Mouse (Mus musculus): ENCODE results near the gene Prmt7. TPM values are rescaled to one million over a fixed set of nuclear protein-coding genes. Genes with fewer than 3 reads are reported as not detected.
A peak's percentile ranks its signal among the peaks of the same experiment; 100 is the strongest.

Prmt7 gene
- polyA plus RNA-seq, 1 experiment from 2014 or later: 56.5 TPM

DNA sequence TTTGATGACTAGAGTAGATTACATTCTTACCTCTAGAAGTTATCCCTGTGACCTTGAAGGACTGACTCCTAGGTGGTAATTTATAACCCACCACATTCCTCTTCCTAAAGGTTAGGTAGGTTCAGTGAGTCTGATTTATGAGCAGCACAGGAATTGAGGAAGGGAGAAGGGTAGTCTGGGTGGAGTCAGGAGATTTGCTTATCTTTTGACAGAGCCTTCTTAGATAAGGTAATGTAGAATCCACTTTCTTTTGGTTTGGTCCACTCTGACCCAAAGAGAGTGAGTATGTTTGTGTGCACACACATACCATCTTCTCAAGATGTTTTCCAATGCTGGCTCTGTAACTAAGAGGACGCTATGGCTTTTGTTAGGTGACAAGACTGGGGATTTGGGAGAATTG lies 33.1 kb upstream of the Prmt7 start:
- Histone ChIP-seq H3K4me1 (ENCODE audit: control insufficient read depth, insufficient read depth, low read length) (peaks cover 8% of the 10 kb centered on the region), H3K27me3 (ENCODE audit: control insufficient read depth, insufficient read depth, low read length) (no peaks in the 10 kb centered on the region), H3K9ac (replicated peaks; ENCODE audit: low read length) (no peak overlapping the region), H3K36me3 (ENCODE audit: control insufficient read depth, insufficient read depth, low read length) (peaks cover 17% of the 10 kb centered on the region), H3K27ac (replicated peaks; ENCODE audit: low read depth, low read length) (no peak overlapping the region), H3K9me3 (ENCODE audit: control insufficient read depth, low read length) (no peaks in the 10 kb centered on the region), H3K4me3 (replicated peaks; ENCODE audit: low read depth, low read length) (no peak overlapping the region), H3K4me2 (ENCODE audit: low read length) (no peak overlapping the region)
- DNase-seq: no peak
- 84% methylated on average over 1 of the region's 1 CpGs for WGBS
- ATAC-seq (ENCODE audit: low FRiP score, low TSS enrichment): no peak

DNA sequence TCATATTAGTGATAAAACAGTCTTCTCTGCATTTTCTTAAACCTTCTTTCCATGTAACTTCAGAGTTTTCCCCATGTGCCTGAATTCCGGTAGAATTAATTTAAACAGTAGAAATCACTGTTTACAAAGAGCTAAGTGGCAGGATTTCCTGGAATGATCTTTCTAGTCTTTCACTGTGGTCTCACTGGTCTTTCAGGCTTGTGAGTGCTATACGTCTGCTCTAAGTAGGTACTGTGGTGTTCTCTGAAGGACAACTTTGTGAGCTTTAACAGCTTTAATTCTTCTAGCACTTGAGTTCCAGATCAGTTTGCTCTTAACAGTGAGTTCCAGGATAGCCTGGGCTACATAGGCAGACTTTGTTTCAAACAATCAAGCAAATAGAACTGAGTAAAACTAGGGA lies 32.3 kb upstream of the Prmt7 start:
- ATAC-seq (ENCODE audit: low FRiP score, low TSS enrichment) (no peak), DNase-seq (no peak)
- Histone ChIP-seq H3K9ac (replicated peaks; ENCODE audit: low read length) (no peak overlapping the region), H3K4me1 (ENCODE audit: control insufficient read depth, insufficient read depth, low read length) (peaks cover 8% of the 10 kb centered on the region), H3K4me3 (replicated peaks; ENCODE audit: low read depth, low read length) (no peak overlapping the region), H3K36me3 (ENCODE audit: control insufficient read depth, insufficient read depth, low read length) (peaks cover 17% of the 10 kb centered on the region), H3K27ac (replicated peaks; ENCODE audit: low read depth, low read length) (no peak overlapping the region), H3K9me3 (ENCODE audit: control insufficient read depth, low read length) (no peaks in the 10 kb centered on the region), H3K27me3 (ENCODE audit: control insufficient read depth, insufficient read depth, low read length) (no peaks in the 10 kb centered on the region), H3K4me2 (ENCODE audit: low read length) (no peak overlapping the region)
- 83% methylated on average over 2 of the region's 2 CpGs for WGBS

DNA sequence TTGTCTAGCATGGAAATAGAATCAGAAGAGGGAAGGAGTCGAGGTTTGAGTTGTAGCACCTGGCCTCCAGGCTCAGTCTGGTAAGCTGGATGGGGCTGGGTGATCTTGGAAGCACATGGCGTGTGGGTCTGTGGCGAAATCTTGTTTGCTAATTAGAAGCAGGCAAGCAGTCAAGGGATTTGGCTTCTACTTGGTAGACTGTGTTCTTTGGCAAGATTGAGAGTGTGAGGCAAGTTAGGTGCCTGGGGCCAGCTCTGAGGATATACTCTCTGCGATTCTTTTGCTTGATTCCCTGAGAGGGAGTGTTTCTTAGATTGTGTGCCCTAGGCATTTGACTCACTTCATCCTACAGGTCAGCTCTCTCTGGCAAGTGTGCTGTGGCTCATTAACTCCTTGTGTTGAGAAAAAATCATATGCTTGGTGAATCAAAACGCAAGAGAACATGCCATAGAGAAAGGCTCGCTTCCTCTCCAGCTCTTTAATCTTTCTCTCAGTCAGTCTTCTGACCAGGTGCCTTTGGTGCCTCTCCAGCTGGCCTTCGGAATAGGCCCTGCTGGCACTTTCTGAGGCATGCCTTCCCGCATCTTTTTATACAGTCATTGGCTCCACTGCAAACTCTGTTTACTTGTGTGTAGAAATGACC lies 25.0 kb upstream of the Prmt7 start:
- WGBS: 93% methylated on average over 8 of the region's 8 CpGs
- Histone ChIP-seq H3K4me2 (ENCODE audit: low read length) (no peak overlapping the region), H3K4me1 (ENCODE audit: control insufficient read depth, insufficient read depth, low read length) (no peaks in the 10 kb centered on the region), H3K9ac (replicated peaks; ENCODE audit: low read length) (no peak overlapping the region), H3K4me3 (replicated peaks; ENCODE audit: low read depth, low read length) (no peak overlapping the region), H3K27me3 (ENCODE audit: control insufficient read depth, insufficient read depth, low read length) (no peaks in the 10 kb centered on the region), H3K27ac (replicated peaks; ENCODE audit: low read depth, low read length) (no peak overlapping the region), H3K36me3 (ENCODE audit: control insufficient read depth, insufficient read depth, low read length) (peaks cover 44% of the 10 kb centered on the region), H3K9me3 (ENCODE audit: control insufficient read depth, low read length) (no peaks in the 10 kb centered on the region)
- no peak for ATAC-seq (ENCODE audit: low FRiP score, low TSS enrichment)
- no peak for DNase-seq

DNA sequence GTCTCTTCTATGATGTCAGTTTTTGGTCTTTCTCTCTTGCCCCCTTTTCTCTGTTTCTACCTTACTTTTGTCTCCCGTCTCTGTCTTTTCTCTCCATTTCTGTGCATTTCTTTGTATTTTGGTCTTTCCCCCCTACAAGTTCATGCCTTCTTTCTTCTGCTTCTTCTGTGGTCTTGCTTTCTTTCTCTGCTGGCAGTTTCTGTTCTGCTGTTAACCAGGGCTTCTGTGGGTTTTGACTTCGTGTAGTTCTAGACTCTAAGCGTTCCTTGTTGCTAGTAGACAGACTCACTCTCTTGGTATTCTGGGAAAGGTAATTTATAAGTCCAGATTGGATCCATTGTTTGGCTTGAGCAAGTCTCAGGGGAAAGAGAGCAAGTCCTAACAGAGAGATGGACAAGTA lies 24.3 kb upstream of the Prmt7 start:
- Histone ChIP-seq H3K4me3 (replicated peaks; ENCODE audit: low read depth, low read length) (no peak overlapping the region), H3K9me3 (ENCODE audit: control insufficient read depth, low read length) (no peaks in the 10 kb centered on the region), H3K9ac (replicated peaks; ENCODE audit: low read length) (no peak overlapping the region), H3K27ac (replicated peaks; ENCODE audit: low read depth, low read length) (no peak overlapping the region), H3K27me3 (ENCODE audit: control insufficient read depth, insufficient read depth, low read length) (no peaks in the 10 kb centered on the region), H3K36me3 (ENCODE audit: control insufficient read depth, insufficient read depth, low read length) (peaks cover 44% of the 10 kb centered on the region), H3K4me1 (ENCODE audit: control insufficient read depth, insufficient read depth, low read length) (no peaks in the 10 kb centered on the region), H3K4me2 (ENCODE audit: low read length) (no peak overlapping the region)
- no peak for ATAC-seq (ENCODE audit: low FRiP score, low TSS enrichment)
- no peak for DNase-seq
- WGBS: 97% methylated on average over 3 of the region's 3 CpGs

DNA sequence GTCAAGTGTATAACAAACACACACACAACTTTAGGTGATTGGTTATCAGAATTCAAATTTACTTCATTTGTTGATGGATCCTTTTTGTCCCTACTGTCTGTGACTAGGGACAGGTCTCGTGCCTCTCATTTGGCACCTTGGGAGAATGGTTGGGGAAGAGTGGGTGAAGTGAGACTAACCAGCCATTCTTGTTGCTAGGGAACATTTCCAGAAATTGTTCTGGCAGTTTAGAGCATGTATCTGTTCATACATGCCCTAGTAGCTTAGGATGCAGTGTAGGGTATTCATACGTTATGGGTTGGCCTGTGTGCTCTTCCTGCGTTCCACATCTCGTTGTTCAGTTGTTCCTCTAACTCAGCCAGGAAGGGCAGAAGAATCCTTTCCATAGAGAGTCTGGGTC lies 21.6 kb upstream of the Prmt7 start:
- peaks cover 59% of the 10 kb centered on the region for H3K36me3 ChIP-seq (ENCODE audit: control insufficient read depth, insufficient read depth, low read length)
- H3K4me2 ChIP-seq (ENCODE audit: low read length): no peak overlapping the region
- 95% methylated on average over 4 of the region's 4 CpGs for WGBS
- no peaks in the 10 kb centered on the region for H3K4me1 ChIP-seq (ENCODE audit: control insufficient read depth, insufficient read depth, low read length)
- H3K4me3 ChIP-seq (replicated peaks; ENCODE audit: low read depth, low read length): no peak overlapping the region
- H3K9ac ChIP-seq (replicated peaks; ENCODE audit: low read length): no peak overlapping the region
- H3K27me3 ChIP-seq (ENCODE audit: control insufficient read depth, insufficient read depth, low read length): no peaks in the 10 kb centered on the region
- H3K27ac ChIP-seq (replicated peaks; ENCODE audit: low read depth, low read length): no peak overlapping the region
- no peak for DNase-seq
- ATAC-seq (ENCODE audit: low FRiP score, low TSS enrichment): no peak
- H3K9me3 ChIP-seq (ENCODE audit: control insufficient read depth, low read length): no peaks in the 10 kb centered on the region

DNA sequence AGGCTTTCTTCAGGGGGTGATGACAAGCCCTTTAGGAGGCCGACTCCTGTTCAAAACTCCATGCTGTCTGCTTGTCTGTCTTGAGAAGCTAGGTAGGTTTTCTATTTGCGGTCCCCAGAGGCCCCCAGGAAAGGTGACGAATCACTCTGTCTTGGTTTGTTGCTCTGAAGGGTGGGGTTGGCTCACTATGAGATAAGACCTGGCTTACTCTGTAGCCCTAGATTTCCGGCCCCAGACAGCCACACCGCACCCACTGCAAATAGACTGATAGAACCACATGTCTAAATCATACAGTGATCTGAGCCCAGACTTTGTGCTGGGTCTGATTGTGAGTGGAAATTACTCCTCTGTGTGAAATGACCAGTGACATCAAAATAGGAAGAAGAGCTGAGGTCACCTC lies 19.1 kb upstream of the Prmt7 start:
- DNase-seq (no peak), ATAC-seq (ENCODE audit: low FRiP score, low TSS enrichment) (no peak)
- H3K4me1 ChIP-seq (ENCODE audit: control insufficient read depth, insufficient read depth, low read length): no peaks in the 10 kb centered on the region
- no peak overlapping the region for H3K9ac ChIP-seq (replicated peaks; ENCODE audit: low read length)
- H3K4me3 ChIP-seq (replicated peaks; ENCODE audit: low read depth, low read length): no peak overlapping the region
- no peak overlapping the region for H3K4me2 ChIP-seq (ENCODE audit: low read length)
- no peaks in the 10 kb centered on the region for H3K9me3 ChIP-seq (ENCODE audit: control insufficient read depth, low read length)
- WGBS: 97% methylated on average over 5 of the region's 5 CpGs
- H3K27me3 ChIP-seq (ENCODE audit: control insufficient read depth, insufficient read depth, low read length): no peaks in the 10 kb centered on the region
- H3K36me3 ChIP-seq (ENCODE audit: control insufficient read depth, insufficient read depth, low read length): peaks cover 70% of the 10 kb centered on the region
- H3K27ac ChIP-seq (replicated peaks; ENCODE audit: low read depth, low read length): no peak overlapping the region

DNA sequence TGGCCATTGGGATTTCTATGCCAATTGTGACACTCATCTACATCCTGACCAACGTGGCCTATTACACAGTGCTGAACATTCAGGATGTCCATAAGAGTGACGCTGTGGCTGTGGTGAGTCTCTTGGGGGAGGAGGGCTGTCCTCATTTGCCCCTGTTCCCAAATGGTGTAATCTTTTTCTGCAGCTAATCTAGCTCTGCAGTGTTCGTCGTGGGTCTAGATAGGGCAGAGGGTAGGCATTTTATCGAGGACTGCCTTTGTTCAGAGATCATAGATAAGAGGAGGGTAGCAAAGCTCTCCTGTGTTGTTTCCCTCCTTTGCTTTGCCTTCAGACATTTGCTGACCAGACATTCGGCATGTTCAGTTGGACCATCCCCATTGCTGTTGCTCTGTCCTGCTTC lies 17.6 kb upstream of the Prmt7 start:
- no peaks in the 10 kb centered on the region for H3K9me3 ChIP-seq (ENCODE audit: control insufficient read depth, low read length)
- ATAC-seq (ENCODE audit: low FRiP score, low TSS enrichment): no peak
- WGBS: 93% methylated on average over 6 of the region's 6 CpGs
- H3K4me3 ChIP-seq (replicated peaks; ENCODE audit: low read depth, low read length): no peak overlapping the region
- H3K27ac ChIP-seq (replicated peaks; ENCODE audit: low read depth, low read length): no peak overlapping the region
- no peaks in the 10 kb centered on the region for H3K27me3 ChIP-seq (ENCODE audit: control insufficient read depth, insufficient read depth, low read length)
- no peak for DNase-seq
- no peak overlapping the region for H3K9ac ChIP-seq (replicated peaks; ENCODE audit: low read length)
- H3K4me2 ChIP-seq (ENCODE audit: low read length): no peak overlapping the region
- peaks cover 73% of the 10 kb centered on the region for H3K36me3 ChIP-seq (ENCODE audit: control insufficient read depth, insufficient read depth, low read length)
- H3K4me1 ChIP-seq (ENCODE audit: control insufficient read depth, insufficient read depth, low read length): no peaks in the 10 kb centered on the region

DNA sequence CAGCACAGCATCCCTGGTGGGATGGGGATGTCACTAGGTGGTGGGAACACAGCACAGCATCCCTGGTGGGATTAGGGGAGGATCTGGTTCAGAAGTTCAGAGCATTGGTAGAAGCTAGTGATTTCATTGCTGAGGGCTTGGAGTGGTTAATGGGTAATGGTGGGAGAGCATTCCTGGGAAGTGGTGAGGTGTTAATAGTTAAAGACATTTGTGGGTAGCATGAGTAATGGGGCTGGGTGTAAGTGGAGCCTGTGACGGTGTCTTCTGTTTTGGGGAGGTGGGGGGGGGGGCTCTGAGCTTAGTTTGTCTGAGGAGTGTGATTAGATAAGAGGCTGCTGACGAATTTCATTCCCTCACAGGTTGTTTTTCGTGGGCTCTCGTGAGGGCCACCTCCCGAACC lies 16.7 kb upstream of the Prmt7 start:
- Histone ChIP-seq H3K27ac (replicated peaks; ENCODE audit: low read depth, low read length) (no peak overlapping the region), H3K36me3 (ENCODE audit: control insufficient read depth, insufficient read depth, low read length) (peaks cover 82% of the 10 kb centered on the region), H3K4me1 (ENCODE audit: control insufficient read depth, insufficient read depth, low read length) (no peaks in the 10 kb centered on the region), H3K4me3 (replicated peaks; ENCODE audit: low read depth, low read length) (no peak overlapping the region), H3K9me3 (ENCODE audit: control insufficient read depth, low read length) (no peaks in the 10 kb centered on the region), H3K4me2 (ENCODE audit: low read length) (no peak overlapping the region), H3K9ac (replicated peaks; ENCODE audit: low read length) (no peak overlapping the region), H3K27me3 (ENCODE audit: control insufficient read depth, insufficient read depth, low read length) (no peaks in the 10 kb centered on the region)
- DNase-seq (no peak), ATAC-seq (ENCODE audit: low FRiP score, low TSS enrichment) (no peak)
- 94% methylated on average over 5 of the region's 5 CpGs for WGBS

- no peak overlapping the region for H3K9ac ChIP-seq (replicated peaks; ENCODE audit: low read length)
- H3K9me3 ChIP-seq (ENCODE audit: control insufficient read depth, low read length): no peaks in the 10 kb centered on the region
- no peak overlapping the region for H3K4me2 ChIP-seq (ENCODE audit: low read length)
- H3K27ac ChIP-seq (replicated peaks; ENCODE audit: low read depth, low read length): no peak overlapping the region
- DNase-seq (peak; percentile 75), ATAC-seq (ENCODE audit: low FRiP score, low TSS enrichment) (no peak)
- no peaks in the 10 kb centered on the region for H3K27me3 ChIP-seq (ENCODE audit: control insufficient read depth, insufficient read depth, low read length)
- peaks cover 90% of the 10 kb centered on the region for H3K36me3 ChIP-seq (ENCODE audit: control insufficient read depth, insufficient read depth, low read length)
- no peak overlapping the region for H3K4me3 ChIP-seq (replicated peaks; ENCODE audit: low read depth, low read length)
- WGBS: 3% methylated on average over 1 of the region's 1 CpGs
- H3K4me1 ChIP-seq (ENCODE audit: control insufficient read depth, insufficient read depth, low read length): no peaks in the 10 kb centered on the region
Observed at GRCm38 (mm10) chr8:106198741-106199140, 12.0 kb upstream of the Prmt7 start.

Measured in midbrain, embryonic 14.5 days (tissue).